Mouse (Mus musculus): ENCODE data around the gene Dgke.

GRCm38 (mm10) chr11:89078305-89078704 is 11.7 kb upstream of the Dgke start:
- TF ChIP-seq HCFC1 (IDR thresholded peaks at IDR 0.05; ENCODE audit: borderline replicate concordance, insufficient read depth, low read length) (no peak), CHD2 (IDR thresholded peaks at IDR 0.05; ENCODE audit: low read depth, low read length) (no peak)

Data from ES-E14 (cell line).